In the genomic region with DNA sequence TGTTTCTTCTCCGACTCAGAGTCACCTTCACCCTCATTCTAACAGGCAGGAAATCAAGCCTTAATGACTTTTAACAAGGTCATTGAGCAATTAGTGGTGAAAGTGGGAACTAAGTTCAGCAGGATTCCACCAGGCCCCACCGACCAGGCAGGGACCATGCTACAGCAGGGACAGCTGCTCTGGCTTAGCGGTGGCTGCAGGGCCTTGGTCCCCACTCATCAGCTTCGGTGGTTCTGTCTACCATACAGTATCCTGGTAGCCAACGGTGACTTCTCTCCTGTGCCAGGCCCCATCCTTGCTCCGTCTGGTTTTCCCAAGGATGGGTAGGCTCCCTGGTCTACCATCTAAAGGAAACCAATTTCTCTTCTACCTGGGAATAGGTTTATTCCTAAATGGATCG, we compare ENCODE assay signal across 22 mouse cellular contexts.
A peak's percentile ranks its signal among the peaks of the same experiment; 100 is the strongest.
DNase-seq lines count a peak whose midpoint lies in the region; ATAC-seq and TF ChIP-seq lines count a peak whose summit lies in the region.
"Had no signal": no experiment of that assay in that cellular context is flagged by ENCODE, and none has a peak within 500 bp of the region (broad histone marks: within the 10 kb centered on the region; RNA-seq: fewer than 3 reads in every experiment).

No protein-coding gene starts in this region.

- no peaks in the 10 kb centered on the region for H3K9me3 ChIP-seq in hindbrain, embryonic 13.5 days
- H3K9me3 ChIP-seq in hindbrain, embryonic 12.5 days (replicated peaks), result no peaks in the 10 kb centered on the region
- H3K9me3 ChIP-seq in hindbrain, postnatal 0 days (ENCODE audit: low read length), result no peaks in the 10 kb centered on the region
- H3K9me3 ChIP-seq in hindbrain, embryonic 10.5 days, result no peaks in the 10 kb centered on the region
- H3K9me3 ChIP-seq: forebrain, embryonic 10.5 days; forebrain, embryonic 13.5 days; heart, embryonic 13.5 days; intestine, embryonic 15.5 days had no signal

- no peak overlapping the region for H3K4me3 ChIP-seq in hindbrain, embryonic 13.5 days
- no peak overlapping the region for H3K4me3 ChIP-seq in hindbrain, embryonic 12.5 days
- H3K4me3 ChIP-seq in hindbrain, postnatal 0 days (ENCODE audit: low read length), result no peak overlapping the region
- H3K4me3 ChIP-seq in hindbrain, embryonic 10.5 days, result no peak overlapping the region
- H3K4me3 ChIP-seq: forebrain, embryonic 10.5 days; forebrain, embryonic 13.5 days; gastrocnemius, adult 2 months; heart, embryonic 13.5 days; intestine, embryonic 15.5 days had no signal

- no peaks in the 10 kb centered on the region for H3K36me3 ChIP-seq in hindbrain, embryonic 13.5 days
- H3K36me3 ChIP-seq in hindbrain, embryonic 12.5 days, result no peaks in the 10 kb centered on the region
- H3K36me3 ChIP-seq in hindbrain, postnatal 0 days (ENCODE audit: insufficient read depth, low read length), result no peaks in the 10 kb centered on the region
- no peaks in the 10 kb centered on the region for H3K36me3 ChIP-seq in hindbrain, embryonic 10.5 days
- H3K36me3 ChIP-seq: forebrain, embryonic 10.5 days; heart, embryonic 13.5 days; intestine, embryonic 15.5 days had no signal

- H3K27ac ChIP-seq in hindbrain, embryonic 13.5 days, result no peak overlapping the region; the same call in 1 of the 2 replicates
- H3K27ac ChIP-seq in hindbrain, embryonic 12.5 days, result no peak overlapping the region
- no peak overlapping the region for H3K27ac ChIP-seq in hindbrain, postnatal 0 days
- H3K27ac ChIP-seq in hindbrain, embryonic 10.5 days, result no peak overlapping the region
- H3K27ac ChIP-seq: forebrain, embryonic 10.5 days; forebrain, embryonic 13.5 days; gastrocnemius, adult 2 months; heart, embryonic 13.5 days; intestine, embryonic 15.5 days had no signal

- H3K4me1 ChIP-seq in hindbrain, embryonic 13.5 days (replicated peaks), result peaks cover 8% of the 10 kb centered on the region; the same call in 1 of the 2 replicates
- H3K4me1 ChIP-seq in hindbrain, embryonic 12.5 days, result no peaks in the 10 kb centered on the region
- no peaks in the 10 kb centered on the region for H3K4me1 ChIP-seq in hindbrain, postnatal 0 days (ENCODE audit: insufficient read depth, low read length)
- peaks cover 8% of the 10 kb centered on the region; the same call in 1 of the 2 replicates for H3K4me1 ChIP-seq in hindbrain, embryonic 10.5 days (replicated peaks)
- H3K4me1 ChIP-seq: heart, embryonic 13.5 days; intestine, embryonic 15.5 days had no signal

- WGBS in hindbrain, embryonic 13.5 days, result 70% methylated on average over 7 of the region's 7 CpGs
- WGBS in hindbrain, embryonic 12.5 days, result 84% methylated on average over 7 of the region's 7 CpGs
- WGBS in hindbrain, postnatal 0 days, result 65% methylated on average over 7 of the region's 7 CpGs
- 89% methylated on average over 7 of the region's 7 CpGs for WGBS in hindbrain, embryonic 10.5 days

- no peak overlapping the region for H3K9ac ChIP-seq in hindbrain, embryonic 13.5 days
- H3K9ac ChIP-seq in hindbrain, embryonic 12.5 days, result no peak overlapping the region
- H3K9ac ChIP-seq in hindbrain, postnatal 0 days (replicated peaks; ENCODE audit: low read length), result no peak overlapping the region
- H3K9ac ChIP-seq: forebrain, embryonic 13.5 days; heart, embryonic 13.5 days; intestine, embryonic 15.5 days had no signal

- no peaks in the 10 kb centered on the region for H3K27me3 ChIP-seq in hindbrain, embryonic 13.5 days
- no peaks in the 10 kb centered on the region for H3K27me3 ChIP-seq in hindbrain, embryonic 12.5 days
- H3K27me3 ChIP-seq in hindbrain, postnatal 0 days (ENCODE audit: insufficient read depth, low read length), result no peaks in the 10 kb centered on the region
- no peaks in the 10 kb centered on the region for H3K27me3 ChIP-seq in hindbrain, embryonic 10.5 days (ENCODE audit: insufficient read depth, poor library complexity, severe bottlenecking)
- H3K27me3 ChIP-seq: forebrain, embryonic 13.5 days; heart, embryonic 13.5 days; intestine, embryonic 15.5 days had no signal

- H3K4me2 ChIP-seq in hindbrain, embryonic 13.5 days, result no peak overlapping the region
- H3K4me2 ChIP-seq in hindbrain, embryonic 12.5 days (replicated peaks), result no peak overlapping the region
- H3K4me2 ChIP-seq in hindbrain, postnatal 0 days (ENCODE audit: low read depth, low read length), result no peak overlapping the region
- H3K4me2 ChIP-seq: forebrain, embryonic 13.5 days; heart, embryonic 13.5 days; intestine, embryonic 15.5 days had no signal

- DNase-seq in hindbrain, postnatal 0 days (ENCODE audit: low spot score), result no peak
- no peak for DNase-seq in hindbrain, embryonic 10.5 days (ENCODE audit: low spot score)
- peak; percentile 6 for DNase-seq in forelimb bud, embryonic 11.5 days (ENCODE audit: low read depth, low spot score)
- no peak for DNase-seq in urinary bladder, postnatal 4 days (ENCODE audit: low spot score in 2 of 2)
- DNase-seq: adrenal gland, adult 2 months; adrenal gland, postnatal 14 days; cerebellum, adult 11-12 months; cerebellum, adult 8-10 months; gastrocnemius, adult 2 months; gastrocnemius, postnatal 14 days; heart, adult 18-20 months; heart, postnatal 14 days; heart, postnatal 4 days; kidney, adult 11 months had no signal

- TF ChIP-seq CTCF in hindbrain, postnatal 0 days (IDR thresholded peaks at IDR 0.05; ENCODE audit: low read depth), result no peak

- ATAC-seq in hindbrain, embryonic 13.5 days (ENCODE audit: low FRiP score), result peak; percentile 29; the same call in 1 of the 2 replicates
- no peak for ATAC-seq in hindbrain, embryonic 12.5 days (ENCODE audit: low FRiP score)
- ATAC-seq in hindbrain, postnatal 0 days, result 0 out of 2 replicates have a peak, but pooled peaks have one; percentile 19
- ATAC-seq: CD4-positive, CD25-positive, alpha-beta regulatory T cell, adult 4 months; forebrain, embryonic 13.5 days; forebrain, embryonic 16.5 days; intestine, embryonic 15.5 days had no signal
